Mouse (Mus musculus) intestine, embryonic 14.5 days (tissue): ENCODE data around the gene Mzt1. TPM values are rescaled to one million over a fixed set of nuclear protein-coding genes. Genes with fewer than 3 reads are reported as not detected.
"Not testable (repeated sequence)": the region's sequence is repeated elsewhere in the genome, so short reads cannot be mapped to it uniquely, and the experiment has no call there.

ENCODE experiments used
- ATAC-seq: fragments of 200-750 bp; cut with Nextera tagmentation; replicated peaks from 2 replicates; pipeline ENCODE4 v1.8.0; 2017; ENCODE audit warnings: low read depth, moderate number of reproducible peaks, moderate TSS enrichment, moderate library complexity; ENCODE audit not compliant: low FRiP score, low TSS enrichment
- DNase-seq: peaks from one replicate; pipeline ENCODE4 v3.0.0-alpha.2; 2018; ENCODE audit warnings: low spot score
- H3K27ac ChIP-seq: fragments of 300-500 bp; sonication (generic); 2 replicates; pipeline ENCODE4 v1.5.1; 2014; ENCODE audit warnings: low read depth, mild to moderate bottlenecking, control low read depth
- H3K27me3 ChIP-seq: fragments of 300-500 bp; sonication (generic); replicated peaks from 2 replicates; pipeline ENCODE4 v1.6.1; 2014; ENCODE audit warnings: low read length, control low read depth; ENCODE audit not compliant: control insufficient read depth, insufficient read depth
- H3K36me3 ChIP-seq: fragments of 300-500 bp; sonication (generic); 2 replicates; pipeline ENCODE4 v1.6.1; 2014; ENCODE audit warnings: low read length, control low read depth; ENCODE audit not compliant: control insufficient read depth, insufficient read depth
- H3K4me1 ChIP-seq: fragments of 300-500 bp; sonication (generic); replicated peaks from 2 replicates; pipeline ENCODE4 v1.6.1; 2014; ENCODE audit warnings: low read length, control low read depth, mixed read lengths; ENCODE audit not compliant: control insufficient read depth, insufficient read depth
- H3K4me2 ChIP-seq: fragments of 300-500 bp; sonication (generic); 2 replicates; pipeline ENCODE4 v1.6.1; 2014; ENCODE audit warnings: low read length
- H3K4me3 ChIP-seq: fragments of 300-500 bp; sonication (generic); 2 replicates; pipeline ENCODE4 v1.5.1; 2014; ENCODE audit warnings: low read depth, low read length, control low read depth, mixed read lengths
- H3K9ac ChIP-seq: fragments of 300-500 bp; sonication (generic); 2 replicates; pipeline ENCODE4 v1.6.1; 2014; ENCODE audit warnings: mild to moderate bottlenecking, low read length
- H3K9me3 ChIP-seq: fragments of 300-500 bp; sonication (generic); 2 replicates; pipeline ENCODE4 v1.6.1; 2016; ENCODE audit warnings: low read length, control low read depth; ENCODE audit not compliant: control insufficient read depth
- WGBS: fragments of 180-500 bp; shearing (Covaris S2); extraction: QIAGEN DNeasy Blood & Tissue Kit; methylation state at CpG from one replicate; pipeline ENCODE4 v1.1.7; 2014; 5-methylcytosine and 5-hydroxymethylcytosine counted together
- polyA plus RNA-seq: library from polyadenylated mRNA; unstranded; fragments of >200 nt; fragmentation: Nextera tagmentation; extraction: Ambion mirVana; gene quantifications from 2 replicates; pipeline ENCODE4 v1.2.1, GENCODE M21; 2014

The Mzt1 gene
- polyA plus RNA-seq, 1 experiment from 2014 or later = 53.1 TPM

GRCm38 (mm10) chr14:99044718-99045117, 1.2 kb downstream of the Mzt1 start:
- H3K4me2 ChIP-seq = peak overlapping the region; percentile 66
- H3K27ac ChIP-seq = no peak overlapping the region
- ATAC-seq = no peak
- peak; percentile 50 for DNase-seq
- no peaks in the 10 kb centered on the region for H3K27me3 ChIP-seq
- peak overlapping the region; percentile 97 for H3K9ac ChIP-seq
- peak overlapping the region; percentile 95 for H3K4me3 ChIP-seq
- H3K9me3 ChIP-seq = no peaks in the 10 kb centered on the region
- peaks cover 15% of the 10 kb centered on the region for H3K4me1 ChIP-seq
- 0 out of 2 replicates have a peak, but pooled peaks cover 5% of the 10 kb centered on the region for H3K36me3 ChIP-seq
- WGBS = 4% methylated on average over 5 of the region's 5 CpGs

- no peak overlapping the region for H3K9ac ChIP-seq
- no peak overlapping the region for H3K27ac ChIP-seq
- peak overlapping the region; percentile 66 for H3K4me2 ChIP-seq
- WGBS = 43% methylated on average over 10 of the region's 10 CpGs
- H3K27me3 ChIP-seq = no peaks in the 10 kb centered on the region
- H3K9me3 ChIP-seq = no peaks in the 10 kb centered on the region
- peaks cover 15% of the 10 kb centered on the region for H3K4me1 ChIP-seq
- H3K4me3 ChIP-seq = peak overlapping the region; percentile 95; the same call in 1 of the 2 replicates
- ATAC-seq (no peak), DNase-seq (peak; percentile 51)
- peaks cover 10% of the 10 kb centered on the region for H3K36me3 ChIP-seq
These were observed 1.8 kb downstream of the Mzt1 start for GRCm38 (mm10) chr14:99044096-99044495.

DNA sequence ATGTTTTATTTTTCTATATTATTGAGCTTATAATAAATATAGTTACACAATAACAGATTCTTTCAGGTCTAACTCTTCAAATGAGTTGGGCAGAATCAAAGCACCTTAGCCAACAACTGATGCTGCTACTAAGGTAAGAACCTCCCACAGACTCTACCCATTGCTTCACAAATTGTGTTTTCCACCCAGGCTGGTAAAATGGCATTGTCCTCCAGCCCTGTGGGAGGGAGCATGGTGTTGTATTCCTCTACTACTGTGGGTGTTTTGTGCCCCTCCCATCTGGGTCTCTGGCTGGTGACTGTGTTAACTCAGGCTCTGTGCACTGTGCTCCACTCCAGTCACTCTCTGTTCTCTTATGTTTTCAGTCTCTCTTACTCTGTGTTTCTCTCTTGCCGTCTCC, 2.4 kb downstream of the Mzt1 start:
- peaks cover 16% of the 10 kb centered on the region for H3K36me3 ChIP-seq
- no peaks in the 10 kb centered on the region for H3K27me3 ChIP-seq
- no peak for ATAC-seq
- no peaks in the 10 kb centered on the region for H3K9me3 ChIP-seq
- H3K4me3 ChIP-seq = no peak overlapping the region
- DNase-seq = no peak
- 81% methylated on average over 1 of the region's 1 CpGs for WGBS
- H3K9ac ChIP-seq = no peak overlapping the region
- no peak overlapping the region for H3K27ac ChIP-seq
- peaks cover 15% of the 10 kb centered on the region for H3K4me1 ChIP-seq
- no peak overlapping the region for H3K4me2 ChIP-seq

- ATAC-seq (no peak), DNase-seq (peak; percentile 47)
- 64% methylated on average over 4 of the region's 4 CpGs for WGBS
- Histone ChIP-seq H3K9me3 (no peaks in the 10 kb centered on the region), H3K9ac (no peak overlapping the region), H3K27ac (no peak overlapping the region), H3K4me1 (peaks cover 13% of the 10 kb centered on the region), H3K36me3 (peaks cover 29% of the 10 kb centered on the region), H3K4me2 (no peak overlapping the region), H3K4me3 (no peak overlapping the region), H3K27me3 (no peaks in the 10 kb centered on the region)
These were observed 4.5 kb downstream of the Mzt1 start for GRCm38 (mm10) chr14:99041416-99041815.

DNA sequence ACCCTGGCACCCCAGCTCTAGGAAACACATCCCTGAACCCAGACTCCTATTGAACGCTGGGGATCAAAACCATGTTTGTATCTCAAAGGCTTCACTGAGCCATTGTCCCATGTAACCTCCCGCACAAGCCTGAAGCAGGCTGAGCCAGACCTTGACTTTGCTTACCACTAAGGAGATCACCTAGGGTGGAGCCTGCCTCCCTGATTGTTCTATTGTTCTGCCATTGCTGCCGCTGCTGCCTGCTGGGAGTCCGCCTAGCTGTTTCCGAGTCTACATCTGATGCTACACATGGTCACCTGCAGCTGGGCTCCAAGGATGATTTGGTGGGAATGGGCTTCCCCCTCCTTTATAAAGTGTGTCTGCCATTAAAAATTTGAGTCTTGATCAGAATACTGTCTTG, 6.6 kb downstream of the Mzt1 start:
- peak; percentile 18 for DNase-seq
- peaks cover 35% of the 10 kb centered on the region for H3K36me3 ChIP-seq
- H3K4me2 ChIP-seq, ATAC-seq, H3K9me3 ChIP-seq, H3K27ac ChIP-seq, H3K9ac ChIP-seq, H3K27me3 ChIP-seq, H3K4me3 ChIP-seq, H3K4me1 ChIP-seq: not testable (repeated sequence)
- 83% methylated on average over 5 of the region's 5 CpGs for WGBS

DNA sequence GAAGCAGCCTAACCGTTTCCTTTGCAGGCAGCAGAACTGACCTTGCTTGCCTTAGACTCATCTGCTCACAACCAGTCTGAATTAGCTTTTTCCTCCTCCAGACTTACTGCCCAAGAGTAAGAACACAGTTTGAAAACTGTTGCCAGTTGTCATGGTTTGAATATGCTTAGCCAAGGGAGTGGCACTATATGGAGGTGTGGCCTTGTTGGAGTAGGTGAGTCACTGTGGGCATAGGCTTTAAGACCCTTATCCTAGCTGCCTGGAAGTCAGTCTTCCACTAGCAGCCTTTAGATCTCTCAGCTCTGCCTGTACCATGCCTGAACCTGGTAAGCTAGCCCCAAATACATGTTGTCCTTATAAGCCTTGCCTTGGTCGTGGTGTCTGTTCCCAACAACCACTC, 8.2 kb downstream of the Mzt1 start:
- no peaks in the 10 kb centered on the region for H3K27me3 ChIP-seq
- no peaks in the 10 kb centered on the region for H3K4me1 ChIP-seq
- ATAC-seq = peak; percentile 52; the same call in 1 of the 2 replicates
- WGBS = 75% methylated on average over 2 of the region's 2 CpGs
- H3K9ac ChIP-seq = no peak overlapping the region
- peaks cover 40% of the 10 kb centered on the region for H3K36me3 ChIP-seq
- no peak overlapping the region for H3K4me3 ChIP-seq
- no peaks in the 10 kb centered on the region for H3K9me3 ChIP-seq
- H3K4me2 ChIP-seq = no peak overlapping the region
- no peak overlapping the region for H3K27ac ChIP-seq
- peak; percentile 50 for DNase-seq

- ATAC-seq (no peak), DNase-seq (peak; percentile 21)
- Histone ChIP-seq H3K4me2 (no peak overlapping the region), H3K9ac (no peak overlapping the region), H3K4me3 (no peak overlapping the region), H3K27ac (no peak overlapping the region), H3K4me1 (no peaks in the 10 kb centered on the region), H3K36me3 (peaks cover 40% of the 10 kb centered on the region), H3K9me3 (no peaks in the 10 kb centered on the region), H3K27me3 (no peaks in the 10 kb centered on the region)
- WGBS = 60% methylated on average over 4 of the region's 4 CpGs
These were observed 9.9 kb downstream of the Mzt1 start for GRCm38 (mm10) chr14:99036039-99036438.

DNA sequence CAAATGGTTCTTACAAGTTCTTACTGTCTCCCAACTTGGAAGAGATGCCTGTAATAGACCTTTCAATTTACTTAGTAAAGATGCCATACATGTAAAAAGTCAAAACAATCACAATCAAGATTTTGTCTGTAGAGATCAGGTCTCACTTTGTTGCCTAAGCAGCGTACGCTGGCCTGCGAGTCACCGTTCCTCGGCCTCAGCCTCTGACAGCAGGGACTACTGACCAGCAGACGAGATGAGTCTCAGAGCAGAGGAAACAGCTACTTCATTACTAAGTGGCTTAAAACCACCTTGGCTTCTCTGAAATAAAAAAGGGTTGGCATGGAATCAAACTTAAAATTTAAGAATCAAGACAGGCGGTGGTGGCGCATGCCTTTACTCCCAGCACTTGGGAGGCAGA, 11.1 kb downstream of the Mzt1 start:
- not testable (repeated sequence) for H3K27me3 ChIP-seq, H3K27ac ChIP-seq, H3K9ac ChIP-seq, H3K9me3 ChIP-seq, H3K4me1 ChIP-seq, H3K4me3 ChIP-seq, ATAC-seq, H3K4me2 ChIP-seq
- peak; percentile 33 for DNase-seq
- WGBS = 94% methylated on average over 8 of the region's 8 CpGs
- H3K36me3 ChIP-seq = peaks cover 35% of the 10 kb centered on the region

GRCm38 (mm10) chr14:99032596-99032995, 13.3 kb downstream of the Mzt1 start:
- H3K27ac ChIP-seq = no peak overlapping the region
- 77% methylated on average over 5 of the region's 5 CpGs for WGBS
- ATAC-seq (no peak), DNase-seq (peak; percentile 37)
- no peaks in the 10 kb centered on the region for H3K27me3 ChIP-seq
- H3K4me2 ChIP-seq = no peak overlapping the region
- H3K4me3 ChIP-seq = no peak overlapping the region
- no peaks in the 10 kb centered on the region for H3K9me3 ChIP-seq
- H3K9ac ChIP-seq = no peak overlapping the region
- H3K36me3 ChIP-seq = peaks cover 15% of the 10 kb centered on the region; the same call in 1 of the 2 replicates
- no peaks in the 10 kb centered on the region for H3K4me1 ChIP-seq
